Mouse (Mus musculus): ENCODE results near the gene Dusp11.
"Not testable (repeated sequence)": the region's sequence is repeated elsewhere in the genome, so short reads cannot be mapped to it uniquely, and the experiment has no call there.

The Dusp11 gene

DNA sequence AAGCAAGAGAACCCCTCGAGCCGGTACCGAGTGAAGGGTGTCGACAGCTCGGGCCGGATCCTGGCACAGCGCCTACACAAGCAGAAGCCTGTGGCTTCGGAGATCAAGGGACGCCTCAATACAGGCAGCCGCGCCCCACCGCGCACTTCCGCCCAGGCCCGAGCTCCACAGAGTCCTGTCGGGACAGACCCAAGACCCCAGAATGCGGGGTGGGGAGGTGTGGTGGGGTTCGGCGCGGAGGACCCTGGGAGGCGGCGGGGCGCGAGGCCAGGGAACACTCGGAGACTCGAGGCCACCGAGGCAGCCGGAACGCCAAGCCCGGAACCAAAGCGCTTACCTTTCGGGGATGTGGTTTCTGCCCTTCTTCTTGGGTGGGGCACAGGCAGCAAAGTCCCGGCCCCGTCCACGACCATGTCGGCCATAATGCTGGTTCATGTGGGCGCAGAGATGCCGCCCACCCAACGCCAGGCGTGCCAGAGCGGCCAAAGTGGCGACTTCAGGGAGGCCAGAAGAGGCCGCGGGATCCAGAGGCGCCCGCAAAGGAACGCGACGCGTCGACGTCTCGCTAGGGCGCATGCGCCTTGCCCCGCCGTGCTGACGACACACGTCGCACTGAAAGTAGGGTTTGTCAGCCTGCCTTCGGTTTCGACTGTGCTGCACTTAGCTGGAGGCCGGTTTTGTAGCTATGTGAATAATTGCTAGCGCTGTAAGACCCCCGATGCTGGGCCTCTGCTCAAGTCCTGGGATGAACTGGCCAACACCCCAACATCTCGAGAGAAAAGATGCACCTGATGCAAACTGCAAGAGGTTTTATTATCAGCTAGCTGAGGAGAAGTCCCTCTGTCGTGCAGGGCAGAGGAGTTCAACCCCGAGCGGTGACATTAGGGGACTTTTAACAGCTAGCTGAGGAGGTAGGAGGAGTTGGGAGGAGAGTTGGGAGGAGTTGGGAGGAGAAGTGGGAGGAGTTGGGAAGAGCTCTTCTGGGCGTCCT, at the start of gene Dusp11:
TSS of gene Dusp11 (minus strand) at position 567 of the 991 bp plus-strand sequence.
- peak; percentile 93 for DNase-seq

DNA sequence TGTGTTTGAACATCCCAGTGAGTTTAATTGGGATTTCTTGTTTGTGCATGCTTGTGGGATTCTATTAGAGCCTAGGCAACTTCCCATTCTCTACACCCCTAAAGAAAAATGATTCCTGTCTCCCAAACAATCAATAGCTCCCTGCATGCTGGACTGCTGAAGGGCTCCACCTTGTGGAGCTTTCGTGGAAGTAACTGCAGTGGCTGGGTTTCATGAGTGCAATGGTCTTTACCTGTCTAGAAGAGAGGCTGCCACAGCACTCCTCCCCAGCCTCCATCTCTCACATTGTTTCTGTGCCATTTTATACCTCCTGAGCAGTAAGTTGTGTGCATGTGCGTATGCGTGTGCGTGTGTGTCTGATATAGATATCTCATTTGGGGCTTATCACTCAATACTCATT, 48.5 kb upstream of the Dusp11 start:
- DNase-seq = peak; percentile 52

DNA sequence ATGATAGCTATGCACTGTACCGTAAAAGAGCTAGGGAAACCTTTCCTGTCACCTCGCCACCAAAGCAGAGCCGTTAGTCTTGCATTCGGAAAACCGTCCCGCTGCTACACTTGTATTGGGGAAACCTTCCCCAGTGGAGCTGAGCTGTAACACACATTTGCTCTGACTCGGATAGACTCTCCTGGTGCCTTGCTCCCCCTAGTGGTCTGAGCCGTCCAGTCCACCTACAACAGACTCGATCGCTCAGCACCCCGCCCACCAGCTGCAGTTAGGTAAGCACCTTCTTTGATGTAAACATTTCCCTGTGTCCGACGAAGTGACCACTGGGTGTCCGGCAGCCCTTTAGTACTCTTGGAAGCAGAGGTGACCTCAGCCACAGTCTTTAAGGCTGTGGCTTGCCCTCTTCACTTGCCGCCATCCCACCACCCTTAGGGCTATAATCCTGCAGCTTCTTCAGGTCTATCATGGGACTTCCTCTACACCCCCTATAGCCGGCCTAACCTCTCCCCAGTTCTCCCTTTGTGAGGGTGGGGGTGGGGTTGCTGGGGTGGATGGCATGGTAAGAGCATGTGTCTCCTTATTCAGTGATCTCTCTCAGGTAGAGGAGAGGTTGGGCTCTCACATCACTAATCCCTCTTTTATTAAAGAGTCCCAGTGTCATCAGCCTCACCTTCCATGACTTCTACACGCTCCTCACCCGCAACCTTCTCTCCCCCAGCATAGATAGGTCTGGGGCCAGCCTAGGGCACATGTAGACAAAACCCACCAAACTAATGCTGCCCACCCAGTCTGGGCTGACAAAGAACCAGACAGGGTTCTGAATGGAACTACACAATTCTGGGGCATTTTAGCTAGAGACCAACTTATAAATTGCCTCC, 43.0 kb upstream of the Dusp11 start:
- DNase-seq = peak; percentile 75

DNA sequence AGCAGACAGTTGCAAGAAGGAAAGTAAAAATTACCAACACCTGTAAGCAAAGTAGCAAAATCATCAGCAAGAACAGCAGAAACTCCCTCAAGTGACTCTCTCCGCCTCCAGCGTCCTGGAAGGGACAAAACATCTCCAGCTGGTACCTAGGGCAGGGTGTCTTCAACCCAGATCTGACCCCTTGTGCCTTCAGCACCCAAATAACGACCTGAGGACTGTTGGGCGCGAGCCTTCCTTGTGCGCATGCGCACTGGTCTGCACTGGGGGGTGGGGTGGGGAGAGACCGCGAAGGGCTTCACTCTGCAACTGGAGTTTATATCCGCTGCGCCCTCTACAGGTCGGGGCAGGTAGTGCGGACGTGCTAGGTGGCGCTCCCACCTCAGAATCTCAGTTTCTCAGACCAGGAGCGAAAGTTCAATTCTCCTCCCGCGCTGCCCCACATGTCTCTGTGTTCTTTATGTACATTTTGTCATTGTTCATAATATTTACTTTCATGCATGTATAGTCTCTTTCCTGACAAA, 42.0 kb upstream of the Dusp11 start:
- peak; percentile 28 for DNase-seq

DNA sequence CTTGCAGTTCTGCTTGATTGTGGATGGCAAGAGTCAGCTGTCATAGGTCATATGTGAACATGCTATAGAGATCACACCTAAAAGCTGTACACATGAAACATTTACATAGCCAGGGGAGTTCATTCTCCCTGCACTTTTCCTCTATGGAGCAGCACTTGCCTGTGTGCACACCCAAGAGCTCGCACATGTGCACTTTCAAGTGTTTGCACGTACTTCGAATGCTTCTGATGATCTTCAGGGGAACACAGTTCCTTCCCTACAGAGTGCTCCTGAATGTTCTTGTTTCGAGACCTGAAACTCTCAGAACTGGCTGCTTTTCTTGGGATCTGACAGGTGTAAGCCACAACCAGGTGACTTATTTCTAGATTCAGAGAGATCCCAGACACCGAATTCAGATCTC, 29.3 kb upstream of the Dusp11 start:
- DNase-seq = not testable (repeated sequence)

DNA sequence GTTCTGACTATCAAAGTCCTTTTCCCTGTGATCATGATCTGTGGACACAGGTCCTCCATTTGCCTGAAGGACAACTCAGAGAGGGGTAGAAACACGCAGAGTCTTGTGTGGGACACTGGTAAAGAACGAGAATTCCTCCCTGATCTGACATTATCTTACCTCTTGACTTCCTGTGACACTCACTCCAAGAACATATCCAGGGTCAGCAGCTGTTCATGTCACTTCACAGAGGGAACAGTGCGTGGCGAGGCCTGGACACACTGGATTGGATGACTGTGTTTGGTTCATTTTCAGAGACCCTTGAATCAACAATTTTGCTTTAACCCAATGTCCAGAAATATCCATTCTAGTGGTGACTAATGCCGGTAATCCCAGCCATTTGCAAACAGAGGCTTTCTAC, 28.1 kb upstream of the Dusp11 start:
- not testable (repeated sequence) for DNase-seq

DNA sequence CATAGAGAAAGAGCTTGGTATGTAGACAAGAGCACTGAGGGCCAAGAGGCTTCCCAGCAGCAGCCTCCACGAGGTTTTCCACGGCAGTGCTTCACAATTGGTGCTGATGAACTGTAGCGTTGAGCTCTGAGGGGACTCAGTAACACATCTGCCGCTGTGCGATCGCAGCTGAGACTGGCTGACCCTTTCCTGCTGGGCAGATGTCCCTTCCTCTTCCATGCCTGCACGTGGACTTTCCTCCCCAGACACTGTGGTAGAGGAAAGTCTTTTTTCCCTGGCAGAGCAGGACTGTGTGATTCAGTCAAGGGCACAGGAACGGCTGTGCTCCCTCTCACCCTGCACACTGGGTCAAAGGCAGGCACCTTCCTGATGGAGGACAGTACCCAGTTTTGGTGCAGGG, 22.9 kb upstream of the Dusp11 start:
- DNase-seq = no peak

DNA sequence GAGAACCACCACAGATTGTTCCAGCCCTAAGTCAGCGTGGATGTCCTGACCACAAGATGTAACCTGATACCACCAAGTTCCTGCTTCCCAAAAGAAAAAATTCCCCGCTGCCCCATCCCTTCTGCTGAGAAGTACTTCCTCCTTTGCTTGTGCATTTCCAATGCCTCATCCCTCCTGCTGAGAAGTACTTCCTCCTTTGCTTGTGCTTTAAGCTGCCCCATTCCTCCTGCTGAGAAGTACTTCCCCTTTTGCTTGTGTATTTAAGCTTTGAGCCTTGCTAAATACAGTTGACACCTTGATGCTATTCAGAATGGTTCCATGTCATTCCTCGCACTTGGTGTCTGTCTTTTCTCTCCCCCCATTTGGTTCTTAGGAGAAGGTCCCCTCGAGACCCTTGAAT, 17.3 kb upstream of the Dusp11 start:
- DNase-seq = not testable (repeated sequence)

DNA sequence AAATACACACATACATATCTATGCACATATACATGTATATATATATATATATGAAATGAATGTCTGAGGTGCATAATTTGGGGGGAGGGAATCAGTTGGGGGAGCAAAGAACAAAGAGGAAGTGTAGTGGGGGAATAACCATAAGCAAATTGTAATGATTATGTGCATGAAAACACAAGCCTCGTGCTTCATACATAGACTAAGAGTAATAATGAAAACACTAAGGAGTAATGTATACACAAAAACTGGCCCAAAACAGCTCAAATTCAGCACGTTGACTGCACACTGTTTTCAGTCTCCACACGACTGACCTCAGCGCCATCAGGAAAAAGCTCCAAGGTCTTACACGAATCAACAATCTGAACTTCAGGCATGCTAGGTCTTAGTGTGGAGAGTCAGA, 14.8 kb upstream of the Dusp11 start:
- no peak for DNase-seq

DNA sequence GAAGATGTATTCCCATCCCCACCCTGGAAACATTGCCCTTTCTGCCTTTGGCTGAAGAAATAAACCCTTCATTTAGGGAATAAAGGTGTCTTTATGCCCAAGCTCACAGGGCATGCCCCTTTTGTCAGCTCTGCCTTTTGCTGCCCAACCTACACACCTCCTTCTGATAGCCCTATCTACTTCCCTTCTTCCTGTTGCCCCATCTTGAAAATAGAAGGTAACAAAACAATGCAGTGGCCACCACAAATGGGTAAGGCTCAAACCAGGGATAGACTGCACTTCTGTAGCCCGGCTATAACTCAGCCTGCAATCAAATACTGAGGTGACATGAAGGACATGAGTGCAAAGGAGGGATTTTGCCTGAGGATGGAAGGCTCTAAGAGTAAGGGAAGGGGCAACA, 14.3 kb upstream of the Dusp11 start:
- DNase-seq = no peak

DNA sequence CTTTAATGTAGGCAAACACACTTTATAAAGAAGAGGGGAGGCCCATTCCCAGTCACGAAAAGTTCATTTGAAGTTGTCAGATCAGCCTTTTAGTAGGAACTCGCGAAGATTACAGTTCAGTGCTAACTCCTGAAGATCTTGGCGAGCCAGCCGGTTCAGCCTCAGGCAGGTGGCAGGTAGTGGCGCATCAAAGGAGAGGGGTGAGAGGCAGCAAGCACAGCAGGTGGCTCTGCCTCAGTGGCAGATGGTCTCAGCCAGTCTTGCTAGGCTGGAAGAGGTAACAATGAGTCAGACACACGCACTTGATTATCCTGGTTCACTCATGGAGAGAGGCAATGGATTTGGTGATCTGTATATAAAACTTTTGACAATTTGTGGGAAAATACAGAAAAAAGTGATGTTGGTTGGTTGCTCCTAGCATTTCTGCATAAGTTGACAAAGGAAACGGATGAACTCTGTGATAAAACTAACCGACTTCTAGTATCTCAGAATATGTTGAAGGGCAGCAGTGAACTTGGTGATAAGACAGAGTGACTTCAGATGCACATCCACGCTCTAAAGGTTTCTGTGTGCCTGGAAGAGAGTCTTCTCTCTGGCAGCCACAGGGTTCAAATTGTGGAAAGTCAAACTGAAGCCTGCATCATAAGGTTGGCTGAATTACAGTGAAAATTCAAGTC, 13.6 kb upstream of the Dusp11 start:
- DNase-seq = no peak

DNA sequence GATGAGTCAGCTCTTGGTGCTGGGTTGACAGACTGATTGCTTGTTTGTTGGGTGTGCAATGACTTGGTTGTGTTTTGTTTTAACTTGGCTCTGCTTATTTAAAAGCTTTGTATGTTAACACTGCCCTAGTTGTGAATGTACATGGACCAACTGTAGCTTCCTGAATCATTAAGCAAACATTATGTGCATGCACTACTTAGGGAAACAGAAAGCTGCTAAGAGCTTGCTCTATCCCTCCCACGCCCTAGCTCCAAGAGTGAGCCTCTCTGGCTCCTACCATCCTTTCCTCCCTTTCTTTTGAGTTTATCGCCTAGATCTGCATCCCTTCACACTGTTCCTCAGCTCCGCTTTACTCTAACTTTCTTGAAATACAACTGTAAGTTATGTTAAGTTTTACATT, 11.9 kb upstream of the Dusp11 start:
- no peak for DNase-seq

DNA sequence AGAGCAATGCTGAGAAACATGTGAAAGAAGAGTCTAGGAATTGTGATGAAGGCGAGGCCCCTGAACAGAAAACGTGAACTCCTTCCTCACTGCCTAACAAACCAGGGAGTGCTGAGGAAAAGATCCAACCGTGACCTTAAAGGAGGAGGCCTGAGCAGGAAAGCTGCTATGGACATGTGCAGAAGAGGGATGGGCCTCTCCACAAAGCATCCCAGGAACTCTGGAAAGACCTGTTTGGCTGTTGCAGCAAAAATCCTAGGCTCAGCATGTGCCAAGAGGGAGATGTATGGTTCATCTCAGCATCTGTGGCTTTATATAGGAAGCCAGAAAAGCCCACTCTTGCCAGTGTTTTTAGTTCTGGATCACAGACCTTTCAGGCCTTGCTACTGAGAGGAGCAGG, 11.2 kb upstream of the Dusp11 start:
- DNase-seq = no peak

DNA sequence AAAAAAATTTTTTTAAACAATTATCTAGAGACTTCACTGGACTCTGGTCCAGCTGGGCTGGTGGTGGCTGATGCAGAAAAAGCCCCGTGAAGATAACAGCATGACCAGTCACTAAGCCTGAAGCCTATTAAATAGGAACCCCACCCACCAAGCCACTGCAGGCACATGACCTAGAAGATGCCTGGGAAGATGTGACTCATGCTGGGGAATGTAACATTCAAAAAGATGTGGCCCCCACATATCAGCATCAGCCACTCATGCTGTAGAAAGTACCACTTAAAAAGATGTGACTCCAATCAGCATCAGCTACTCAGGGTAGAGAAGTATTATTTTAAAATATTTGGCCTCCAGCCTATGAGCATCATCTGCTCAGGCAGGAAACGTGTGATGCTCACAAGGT, 8.4 kb upstream of the Dusp11 start:
- DNase-seq = no peak

DNA sequence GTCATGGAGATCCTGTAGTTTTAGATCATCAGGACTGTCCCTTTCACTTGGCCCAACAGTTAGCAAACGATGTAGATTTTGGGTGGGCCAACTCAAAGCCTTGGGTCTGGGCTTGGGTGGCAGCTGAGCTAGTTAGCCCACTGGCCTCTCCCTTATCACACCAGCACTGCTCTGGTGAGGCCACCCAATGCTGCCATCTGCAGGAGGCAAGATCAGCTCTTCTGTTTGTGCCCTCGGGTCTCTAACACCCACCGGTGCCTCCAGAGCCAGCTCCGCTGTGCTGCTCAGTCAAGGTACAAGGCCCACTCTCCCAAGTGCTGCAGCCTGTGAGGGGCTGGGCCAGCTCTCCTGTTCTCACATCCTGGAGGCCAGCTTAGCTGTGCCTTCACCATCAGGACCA, 5.2 kb upstream of the Dusp11 start:
- DNase-seq = peak; percentile 56

DNA sequence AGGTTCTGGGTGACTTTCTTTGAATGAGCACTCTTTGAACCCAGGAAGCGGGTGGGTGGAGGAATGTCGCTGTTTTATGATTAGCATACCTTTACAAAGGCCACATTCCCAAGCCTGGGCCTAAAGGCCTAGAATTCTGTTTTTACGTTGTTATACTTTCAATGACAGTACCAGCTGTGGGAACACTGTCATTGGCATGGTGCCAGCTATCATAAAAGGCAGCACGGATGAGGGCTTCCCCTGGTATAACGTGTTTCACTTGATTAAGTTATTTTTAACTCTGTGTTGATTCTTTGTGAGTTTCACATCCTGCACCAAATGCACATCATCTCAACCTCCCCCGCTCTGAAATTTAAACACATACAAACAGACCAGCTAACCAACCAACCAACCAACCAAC, 4.6 kb upstream of the Dusp11 start:
- peak; percentile 70 for DNase-seq

DNA sequence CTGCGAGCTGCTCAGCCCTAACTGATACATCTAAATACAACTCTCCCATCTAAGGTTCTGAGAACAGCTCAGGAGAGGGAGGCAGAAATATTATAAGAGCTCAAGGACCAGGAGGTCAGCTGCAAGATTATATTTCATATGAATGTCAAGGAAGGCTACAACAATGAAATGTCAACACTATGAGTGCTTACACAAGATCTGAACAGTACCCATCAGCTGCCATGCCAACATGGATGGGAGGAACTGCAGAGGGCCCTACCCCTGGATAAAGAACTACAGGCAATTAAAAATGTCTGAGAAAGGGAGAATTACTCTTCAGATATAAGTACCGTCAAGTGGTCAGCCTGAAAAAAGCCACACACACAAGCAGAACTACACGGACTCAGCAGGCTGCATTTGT, 3.9 kb downstream of the Dusp11 start:
- DNase-seq = no peak

DNA sequence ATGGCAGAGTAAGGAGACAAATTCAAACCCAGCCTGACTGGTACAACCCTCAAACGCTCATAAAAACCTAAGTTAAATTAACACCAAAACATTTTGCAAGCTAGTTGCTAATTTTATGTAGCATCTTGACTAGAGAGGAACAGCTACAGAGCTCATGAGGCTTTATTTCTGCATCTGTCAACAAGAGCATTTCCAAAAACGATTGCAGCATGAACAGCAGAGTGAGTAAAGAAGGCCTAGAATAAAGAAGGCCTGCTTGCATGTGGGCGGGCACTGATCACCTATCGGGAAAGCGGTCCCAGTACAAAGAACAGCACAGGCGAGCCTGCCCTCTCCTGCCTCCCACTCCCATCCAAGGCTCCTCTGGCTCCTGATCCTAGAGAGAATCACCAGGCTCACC, 12.9 kb downstream of the Dusp11 start:
- no peak for DNase-seq

DNA sequence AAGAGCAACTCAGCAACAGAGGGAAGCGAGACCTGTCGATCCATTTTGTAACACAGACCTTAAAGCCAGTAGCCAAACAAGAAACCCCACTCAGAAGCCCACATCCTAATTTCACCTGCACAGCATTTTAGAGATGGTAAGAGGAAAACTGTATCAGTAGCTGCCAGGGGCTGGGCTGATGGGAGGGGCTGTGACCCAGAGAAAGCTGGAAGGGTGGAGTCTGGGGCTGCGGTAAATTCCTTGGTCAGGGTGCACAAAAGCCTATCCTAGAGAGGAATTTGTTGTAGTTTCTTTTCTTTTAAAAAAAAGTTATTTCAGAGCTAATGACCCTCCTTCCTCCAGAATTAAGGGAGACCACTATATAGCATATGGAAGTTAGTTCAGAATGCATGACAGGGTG, 19.0 kb downstream of the Dusp11 start:
- no peak for DNase-seq

DNA sequence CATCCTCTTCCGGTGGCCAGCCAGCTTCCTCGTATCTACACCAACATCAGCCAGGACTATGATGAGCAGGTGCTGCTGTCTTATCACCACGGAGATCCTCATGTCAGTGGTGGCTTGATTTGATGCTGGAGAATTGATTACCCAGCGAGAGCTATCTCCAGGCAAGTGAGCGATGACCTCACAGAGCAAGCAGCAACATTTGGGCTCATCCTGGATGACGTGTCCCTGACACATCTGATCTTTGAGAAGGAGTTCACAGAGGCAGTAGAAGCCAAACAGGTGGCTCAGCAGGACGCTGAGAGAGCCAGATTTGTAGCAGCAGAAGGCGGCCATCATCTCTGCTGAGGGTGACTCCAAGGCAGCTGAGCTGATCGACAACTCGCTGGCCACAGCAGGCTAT, 22.8 kb downstream of the Dusp11 start:
- DNase-seq = no peak

DNA sequence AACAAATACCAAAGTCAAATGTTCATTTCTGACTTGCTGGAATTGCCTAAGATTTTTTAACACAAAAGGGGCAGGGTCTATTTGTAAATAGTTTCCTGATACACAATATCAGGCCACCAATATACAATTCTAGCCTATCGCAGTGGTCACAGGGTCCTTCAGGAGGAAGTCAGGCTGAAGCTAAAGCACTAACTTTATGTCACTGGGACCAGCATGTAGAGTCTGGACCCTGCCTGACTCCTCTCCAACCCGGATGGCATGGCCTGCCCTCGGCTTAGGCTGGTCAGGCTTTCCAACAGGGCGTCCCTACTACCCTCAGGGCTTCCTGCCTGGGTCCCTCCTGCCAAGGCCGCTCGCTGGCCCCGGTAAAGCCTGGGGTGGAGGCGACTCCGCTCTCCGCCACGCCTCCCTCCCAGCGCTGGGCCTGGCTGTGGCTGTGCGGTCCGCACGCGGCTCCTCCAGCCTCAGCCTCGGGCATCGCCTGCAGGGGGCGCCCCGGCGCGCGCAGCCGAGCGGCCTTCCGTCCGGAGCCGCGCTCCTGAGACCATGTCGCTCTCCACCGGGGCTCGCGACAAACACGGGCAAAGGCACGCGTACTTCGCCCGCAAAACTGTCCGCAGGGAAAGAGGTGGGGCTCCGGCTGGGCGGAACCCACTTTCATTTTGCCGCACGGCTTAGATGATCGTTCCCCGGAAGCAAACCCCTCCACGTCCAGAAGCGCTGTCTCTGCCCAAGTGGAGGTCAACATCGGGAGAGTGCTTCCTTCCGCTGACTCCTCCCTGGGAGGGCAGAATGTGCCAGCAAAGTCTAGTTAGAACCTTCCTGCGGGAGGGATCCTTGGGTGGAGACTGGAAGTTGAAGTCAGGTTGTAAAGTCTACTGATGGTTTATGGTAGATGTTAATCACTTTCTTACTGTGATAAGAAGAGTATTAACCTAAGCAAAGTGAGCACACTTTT, 24.7 kb downstream of the Dusp11 start:
- peak; percentile 84 for DNase-seq

DNA sequence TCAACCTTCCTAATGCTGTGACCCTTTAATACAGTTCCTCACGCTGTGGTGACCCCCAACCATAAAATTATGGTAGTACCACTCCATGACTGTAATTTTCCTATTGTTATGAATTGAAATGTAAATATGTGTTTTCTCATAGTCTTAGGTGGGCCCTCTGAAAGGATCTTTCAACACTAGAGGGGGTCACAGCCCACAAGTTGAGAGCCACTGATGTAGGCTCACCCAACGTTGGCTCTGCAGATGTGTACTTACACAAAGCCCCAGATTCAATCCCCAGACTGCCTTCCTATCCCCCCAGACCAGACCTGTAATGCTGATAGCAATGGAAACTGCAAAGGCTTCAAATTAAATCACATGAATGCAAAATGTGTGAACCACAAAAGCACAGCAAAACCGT, 25.8 kb downstream of the Dusp11 start:
- peak; percentile 17 for DNase-seq

Data from thymus, postnatal 25 days (tissue).